Mouse (Mus musculus) limb, embryonic 11.5 days (tissue): ENCODE data around the gene Fyb. TPM values are rescaled to one million over a fixed set of nuclear protein-coding genes. Genes with fewer than 3 reads are reported as not detected.

Experiments used
- ATAC-seq: fragments of 200-750 bp; cut with Nextera tagmentation; 2 replicates; pipeline ENCODE4 v1.8.0; 2017; ENCODE audit warnings: low read depth; ENCODE audit not compliant: insufficient number of reproducible peaks, low FRiP score, low TSS enrichment
- DNase-seq: peaks from one replicate; pipeline ENCODE4 v3.0.0-alpha.2; 2015; ENCODE audit warnings: low spot score
- H3K27ac ChIP-seq: fragments of 300-500 bp; sonication (generic); replicated peaks from 2 replicates; pipeline ENCODE4 v1.5.1; 2014; ENCODE audit warnings: low read depth, mild to moderate bottlenecking, low read length
- H3K27me3 ChIP-seq: fragments of 300-500 bp; sonication (generic); 2 replicates; pipeline ENCODE4 v1.6.1; 2014; ENCODE audit warnings: mild to moderate bottlenecking, low read length, mixed read lengths; ENCODE audit not compliant: control insufficient read depth, insufficient read depth
- H3K36me3 ChIP-seq: fragments of 300-500 bp; sonication (generic); 2 replicates; pipeline ENCODE4 v1.6.1; 2014; ENCODE audit warnings: mild to moderate bottlenecking, low read length, moderate library complexity, mixed read lengths; ENCODE audit not compliant: control insufficient read depth, insufficient read depth
- H3K4me1 ChIP-seq: fragments of 300-500 bp; sonication (generic); 2 replicates; pipeline ENCODE4 v1.6.1; 2014; ENCODE audit warnings: low read length, mixed read lengths; ENCODE audit not compliant: control insufficient read depth, insufficient read depth
- H3K4me2 ChIP-seq: fragments of 300-500 bp; sonication (generic); 2 replicates; pipeline ENCODE4 v1.6.1; 2014; ENCODE audit warnings: low read depth, mild to moderate bottlenecking, moderate library complexity; ENCODE audit not compliant: severe bottlenecking
- H3K4me3 ChIP-seq: fragments of 300-500 bp; sonication (generic); 2 replicates; pipeline ENCODE4 v1.5.1; 2014; ENCODE audit warnings: low read depth, low read length
- H3K9ac ChIP-seq: fragments of 300-500 bp; sonication (generic); 2 replicates; pipeline ENCODE4 v1.6.1; 2014; ENCODE audit warnings: mild to moderate bottlenecking, low read length
- H3K9me3 ChIP-seq: fragments of 300-500 bp; sonication (generic); 2 replicates; pipeline ENCODE4 v1.6.1; 2016; ENCODE audit warnings: low read length; ENCODE audit not compliant: control insufficient read depth
- WGBS: fragments of 180-500 bp; shearing (Covaris S2); extraction: QIAGEN DNeasy Blood & Tissue Kit; methylation state at CpG from one replicate; pipeline ENCODE4 v1.1.7; 2014; 5-methylcytosine and 5-hydroxymethylcytosine counted together
- polyA plus RNA-seq: library from polyadenylated mRNA; unstranded; fragments of >200 nt; fragmentation: Nextera tagmentation; extraction: Ambion mirVana; gene quantifications from 2 replicates; pipeline ENCODE4 v1.2.1, GENCODE M21; 2014

The Fyb gene
- polyA plus RNA-seq, 1 experiment from 2014 or later, result 3.3 TPM

- H3K27ac ChIP-seq, result no peak overlapping the region
- no peak overlapping the region for H3K4me2 ChIP-seq
- H3K4me3 ChIP-seq, result no peak overlapping the region
- H3K9ac ChIP-seq, result no peak overlapping the region
- H3K36me3 ChIP-seq, result no peaks in the 10 kb centered on the region
- DNase-seq (no peak), ATAC-seq (no peak)
- H3K27me3 ChIP-seq, result no peaks in the 10 kb centered on the region
- WGBS, result 86% methylated on average over 4 of the region's 4 CpGs
- no peaks in the 10 kb centered on the region for H3K4me1 ChIP-seq
- H3K9me3 ChIP-seq, result no peaks in the 10 kb centered on the region
Measured at GRCm38 (mm10) chr15:6556272-6556671, 33.6 kb downstream of the Fyb start.

- 91% methylated on average over 6 of the region's 6 CpGs for WGBS
- Histone ChIP-seq H3K27ac (no peak overlapping the region), H3K36me3 (no peaks in the 10 kb centered on the region), H3K9me3 (no peaks in the 10 kb centered on the region), H3K4me2 (no peak overlapping the region), H3K4me1 (no peaks in the 10 kb centered on the region), H3K27me3 (no peaks in the 10 kb centered on the region), H3K9ac (no peak overlapping the region), H3K4me3 (no peak overlapping the region)
- DNase-seq (no peak), ATAC-seq (no peak)
Measured at GRCm38 (mm10) chr15:6556911-6557310, 34.3 kb downstream of the Fyb start.

- Histone ChIP-seq H3K27ac (no peak overlapping the region), H3K36me3 (no peaks in the 10 kb centered on the region), H3K9me3 (no peaks in the 10 kb centered on the region), H3K4me3 (no peak overlapping the region), H3K4me1 (no peaks in the 10 kb centered on the region), H3K9ac (no peak overlapping the region), H3K27me3 (no peaks in the 10 kb centered on the region), H3K4me2 (no peak overlapping the region)
- DNase-seq (no peak), ATAC-seq (no peak)
- 89% methylated on average over 4 of the region's 4 CpGs for WGBS
Measured at GRCm38 (mm10) chr15:6557552-6557951, 34.9 kb downstream of the Fyb start.

GRCm38 (mm10) chr15:6559188-6559587 lies 36.5 kb downstream of the Fyb start:
- H3K4me2 ChIP-seq, result no peak overlapping the region
- H3K27me3 ChIP-seq, result no peaks in the 10 kb centered on the region
- H3K4me3 ChIP-seq, result no peak overlapping the region
- DNase-seq, result no peak
- no peak for ATAC-seq
- WGBS, result 65% methylated on average over 9 of the region's 9 CpGs
- H3K27ac ChIP-seq, result no peak overlapping the region
- H3K9me3 ChIP-seq, result no peaks in the 10 kb centered on the region
- no peak overlapping the region for H3K9ac ChIP-seq
- no peaks in the 10 kb centered on the region for H3K4me1 ChIP-seq
- no peaks in the 10 kb centered on the region for H3K36me3 ChIP-seq

- DNase-seq, result no peak
- H3K4me3 ChIP-seq, result no peak overlapping the region
- no peaks in the 10 kb centered on the region for H3K4me1 ChIP-seq
- no peak for ATAC-seq
- WGBS, result 92% methylated on average over 10 of the region's 10 CpGs
- no peak overlapping the region for H3K27ac ChIP-seq
- H3K36me3 ChIP-seq, result no peaks in the 10 kb centered on the region
- H3K9me3 ChIP-seq, result no peaks in the 10 kb centered on the region
- H3K27me3 ChIP-seq, result no peaks in the 10 kb centered on the region
- H3K9ac ChIP-seq, result no peak overlapping the region
- H3K4me2 ChIP-seq, result no peak overlapping the region
Measured at GRCm38 (mm10) chr15:6560696-6561095, 38.0 kb downstream of the Fyb start.

GRCm38 (mm10) chr15:6562161-6562560 lies 39.5 kb downstream of the Fyb start:
- Histone ChIP-seq H3K9me3 (no peaks in the 10 kb centered on the region), H3K27ac (no peak overlapping the region), H3K4me1 (no peaks in the 10 kb centered on the region), H3K9ac (no peak overlapping the region), H3K4me2 (no peak overlapping the region), H3K36me3 (no peaks in the 10 kb centered on the region), H3K27me3 (no peaks in the 10 kb centered on the region), H3K4me3 (no peak overlapping the region)
- ATAC-seq (no peak), DNase-seq (no peak)
- WGBS, result 85% methylated on average over 4 of the region's 4 CpGs

GRCm38 (mm10) chr15:6562629-6563028 lies 40.0 kb downstream of the Fyb start:
- no peak for ATAC-seq
- H3K9me3 ChIP-seq, result no peaks in the 10 kb centered on the region
- DNase-seq, result no peak
- no peak overlapping the region for H3K9ac ChIP-seq
- H3K4me2 ChIP-seq, result no peak overlapping the region
- H3K4me1 ChIP-seq, result no peaks in the 10 kb centered on the region
- H3K27ac ChIP-seq, result no peak overlapping the region
- WGBS, result 91% methylated on average over 2 of the region's 2 CpGs
- no peaks in the 10 kb centered on the region for H3K36me3 ChIP-seq
- no peaks in the 10 kb centered on the region for H3K27me3 ChIP-seq
- no peak overlapping the region for H3K4me3 ChIP-seq

GRCm38 (mm10) chr15:6564977-6565421 lies 42.3 kb downstream of the Fyb start:
- H3K4me3 ChIP-seq, result no peak overlapping the region
- H3K36me3 ChIP-seq, result no peaks in the 10 kb centered on the region
- H3K4me1 ChIP-seq, result no peaks in the 10 kb centered on the region
- no peaks in the 10 kb centered on the region for H3K27me3 ChIP-seq
- H3K4me2 ChIP-seq, result no peak overlapping the region
- no peak overlapping the region for H3K27ac ChIP-seq
- ATAC-seq (peak; percentile 67; the same call in 1 of the 2 replicates), DNase-seq (peak; percentile 40)
- 36% methylated on average over 11 of the region's 11 CpGs for WGBS
- H3K9me3 ChIP-seq, result no peaks in the 10 kb centered on the region
- no peak overlapping the region for H3K9ac ChIP-seq

- H3K4me2 ChIP-seq, result no peak overlapping the region
- no peaks in the 10 kb centered on the region for H3K4me1 ChIP-seq
- no peak overlapping the region for H3K4me3 ChIP-seq
- 91% methylated on average over 4 of the region's 4 CpGs for WGBS
- H3K27ac ChIP-seq, result no peak overlapping the region
- no peaks in the 10 kb centered on the region for H3K36me3 ChIP-seq
- H3K9me3 ChIP-seq, result no peaks in the 10 kb centered on the region
- no peaks in the 10 kb centered on the region for H3K27me3 ChIP-seq
- DNase-seq, result no peak
- no peak for ATAC-seq
- H3K9ac ChIP-seq, result no peak overlapping the region
Measured at GRCm38 (mm10) chr15:6565873-6566272, 43.2 kb downstream of the Fyb start.
